Mouse (Mus musculus) kidney, embryonic 14.5 days (tissue): Measurements from ENCODE around the gene Cntnap1. TPM values are rescaled to one million over a fixed set of nuclear protein-coding genes. Genes with fewer than 3 reads are reported as not detected.

Experiments used
- ATAC-seq: fragments of 200-750 bp; cut with Nextera tagmentation; 2 replicates; pipeline ENCODE4 v1.8.0; 2017; ENCODE audit warnings: moderate number of reproducible peaks, mild to moderate bottlenecking, moderate TSS enrichment, moderate library complexity; ENCODE audit not compliant: low FRiP score, low TSS enrichment
- H3K27ac ChIP-seq: fragments of 300-500 bp; sonication (generic); 2 replicates; pipeline ENCODE4 v1.5.1; 2014; ENCODE audit warnings: low read depth, mild to moderate bottlenecking, low read length, moderate library complexity, mixed read lengths
- H3K27me3 ChIP-seq: fragments of 300-500 bp; sonication (generic); 2 replicates; pipeline ENCODE4 v1.6.1; 2014; ENCODE audit warnings: mild to moderate bottlenecking, low read length; ENCODE audit not compliant: control insufficient read depth, insufficient read depth
- H3K36me3 ChIP-seq: fragments of 300-500 bp; sonication (generic); 2 replicates; pipeline ENCODE4 v1.6.1; 2014; ENCODE audit warnings: low read length, mixed read lengths; ENCODE audit not compliant: control insufficient read depth, insufficient read depth
- H3K4me1 ChIP-seq: fragments of 300-500 bp; sonication (generic); 2 replicates; pipeline ENCODE4 v1.6.1; 2014; ENCODE audit warnings: low read length, mixed read lengths; ENCODE audit not compliant: control insufficient read depth, insufficient read depth
- H3K4me2 ChIP-seq: fragments of 300-500 bp; sonication (generic); replicated peaks from 2 replicates; pipeline ENCODE4 v1.6.1; 2014; ENCODE audit warnings: low read depth, mild to moderate bottlenecking, low read length
- H3K4me3 ChIP-seq: fragments of 300-500 bp; sonication (generic); 2 replicates; pipeline ENCODE4 v1.5.1; 2014; ENCODE audit warnings: mild to moderate bottlenecking, low read length
- H3K9ac ChIP-seq: fragments of 300-500 bp; sonication (generic); 2 replicates; pipeline ENCODE4 v1.6.1; 2014; ENCODE audit warnings: low read depth, mild to moderate bottlenecking, low read length, moderate library complexity
- H3K9me3 ChIP-seq: fragments of 300-500 bp; sonication (generic); 2 replicates; pipeline ENCODE4 v1.6.1; 2016; ENCODE audit warnings: low read length; ENCODE audit not compliant: control insufficient read depth
- WGBS: fragments of 180-500 bp; shearing (Covaris S2); extraction: QIAGEN DNeasy Blood & Tissue Kit; methylation state at CpG from one replicate; pipeline ENCODE4 v1.1.7; 2014; 5-methylcytosine and 5-hydroxymethylcytosine counted together
- polyA plus RNA-seq: library from polyadenylated mRNA; unstranded; fragments of >200 nt; fragmentation: Nextera tagmentation; extraction: Ambion mirVana; gene quantifications from 2 replicates; pipeline ENCODE4 v1.2.1, GENCODE M21; 2014

The Cntnap1 gene
- polyA plus RNA-seq, 1 experiment from 2014 or later, result 2.1 TPM

GRCm38 (mm10) chr11:101178061-101179058 is 8.0 kb downstream of the Cntnap1 start:
- Histone ChIP-seq H3K9ac (no peak overlapping the region), H3K27me3 (peaks cover 31% of the 10 kb centered on the region), H3K9me3 (no peaks in the 10 kb centered on the region), H3K4me2 (0 out of 2 replicates have a peak overlapping the region, but pooled peaks have one; percentile 8), H3K4me3 (no peak overlapping the region), H3K4me1 (peaks cover 29% of the 10 kb centered on the region), H3K27ac (no peak overlapping the region), H3K36me3 (no peaks in the 10 kb centered on the region)
- 55% methylated on average over 36 of the region's 36 CpGs for WGBS
- no peak for ATAC-seq

- Histone ChIP-seq H3K4me2 (no peak overlapping the region), H3K4me3 (no peak overlapping the region), H3K4me1 (peaks cover 22% of the 10 kb centered on the region), H3K9me3 (no peaks in the 10 kb centered on the region), H3K9ac (no peak overlapping the region), H3K36me3 (no peaks in the 10 kb centered on the region; the same call in 1 of the 2 replicates), H3K27ac (no peak overlapping the region), H3K27me3 (peaks cover 31% of the 10 kb centered on the region)
- ATAC-seq, result no peak
- WGBS, result 82% methylated on average over 15 of the region's 15 CpGs
Measured at GRCm38 (mm10) chr11:101179306-101179705, 9.0 kb downstream of the Cntnap1 start.

- Histone ChIP-seq H3K4me2 (no peak overlapping the region), H3K27ac (no peak overlapping the region), H3K4me1 (peaks cover 16% of the 10 kb centered on the region), H3K9me3 (no peaks in the 10 kb centered on the region), H3K27me3 (peaks cover 25% of the 10 kb centered on the region), H3K9ac (no peak overlapping the region), H3K36me3 (no peaks in the 10 kb centered on the region; the same call in 1 of the 2 replicates), H3K4me3 (no peak overlapping the region)
- ATAC-seq, result no peak
- 61% methylated on average over 17 of the region's 17 CpGs for WGBS
Measured at GRCm38 (mm10) chr11:101180261-101180660, 9.9 kb downstream of the Cntnap1 start.

GRCm38 (mm10) chr11:101180846-101181740 is 10.8 kb downstream of the Cntnap1 start:
- ATAC-seq, result no peak
- Histone ChIP-seq H3K9me3 (no peaks in the 10 kb centered on the region), H3K27me3 (peaks cover 21% of the 10 kb centered on the region), H3K4me3 (no peak overlapping the region), H3K4me1 (peaks cover 14% of the 10 kb centered on the region), H3K27ac (no peak overlapping the region), H3K9ac (no peak overlapping the region), H3K36me3 (no peaks in the 10 kb centered on the region; the same call in 1 of the 2 replicates), H3K4me2 (no peak overlapping the region)
- WGBS, result 45% methylated on average over 10 of the region's 10 CpGs

- Histone ChIP-seq H3K4me3 (no peak overlapping the region), H3K4me1 (peaks cover 5% of the 10 kb centered on the region; the same call in 1 of the 2 replicates), H3K27ac (no peak overlapping the region), H3K4me2 (no peak overlapping the region), H3K36me3 (peaks cover 6% of the 10 kb centered on the region; the same call in 1 of the 2 replicates), H3K9me3 (no peaks in the 10 kb centered on the region), H3K27me3 (peaks cover 18% of the 10 kb centered on the region), H3K9ac (no peak overlapping the region)
- 92% methylated on average over 11 of the region's 11 CpGs for WGBS
- no peak for ATAC-seq
Measured at GRCm38 (mm10) chr11:101181961-101182360, 11.6 kb downstream of the Cntnap1 start.

- WGBS, result 77% methylated on average over 14 of the region's 14 CpGs
- ATAC-seq, result no peak
Measured at GRCm38 (mm10) chr11:101182771-101183517, 12.6 kb downstream of the Cntnap1 start.

GRCm38 (mm10) chr11:101184984-101185383 is 14.7 kb downstream of the Cntnap1 start:
- no peak overlapping the region for H3K4me3 ChIP-seq
- H3K27me3 ChIP-seq, result no peaks in the 10 kb centered on the region; the same call in 1 of the 2 replicates
- no peaks in the 10 kb centered on the region for H3K9me3 ChIP-seq
- no peak for ATAC-seq
- no peak overlapping the region for H3K9ac ChIP-seq
- no peak overlapping the region for H3K4me2 ChIP-seq
- WGBS, result 88% methylated on average over 12 of the region's 12 CpGs
- H3K27ac ChIP-seq, result no peak overlapping the region
- H3K4me1 ChIP-seq, result peaks cover 19% of the 10 kb centered on the region; the same call in 1 of the 2 replicates
- H3K36me3 ChIP-seq, result peaks cover 6% of the 10 kb centered on the region; the same call in 1 of the 2 replicates

More at GRCm38 (mm10) chr11:101182771-101183517, 12.6 kb downstream of the Cntnap1 start:
- H3K27me3 ChIP-seq, result peaks cover 8% of the 10 kb centered on the region
- H3K9ac ChIP-seq, result no peak overlapping the region
- H3K4me2 ChIP-seq, result no peak overlapping the region
- H3K27ac ChIP-seq, result no peak overlapping the region
- no peaks in the 10 kb centered on the region for H3K9me3 ChIP-seq
- H3K4me1 ChIP-seq, result 0 out of 2 replicates have a peak, but pooled peaks cover under 1% of the 10 kb centered on the region
- no peak overlapping the region for H3K4me3 ChIP-seq
- H3K36me3 ChIP-seq, result peaks cover 6% of the 10 kb centered on the region; the same call in 1 of the 2 replicates

- no peaks in the 10 kb centered on the region for H3K9me3 ChIP-seq
- H3K4me3 ChIP-seq, result no peak overlapping the region
- H3K36me3 ChIP-seq, result peaks cover 6% of the 10 kb centered on the region; the same call in 1 of the 2 replicates
- H3K27ac ChIP-seq, result no peak overlapping the region
- no peak overlapping the region for H3K9ac ChIP-seq
- WGBS, result 91% methylated on average over 4 of the region's 4 CpGs
- no peak for ATAC-seq
- no peaks in the 10 kb centered on the region for H3K27me3 ChIP-seq
- H3K4me2 ChIP-seq, result no peak overlapping the region
- H3K4me1 ChIP-seq, result peaks cover 24% of the 10 kb centered on the region
Measured at GRCm38 (mm10) chr11:101185441-101185840, 15.1 kb downstream of the Cntnap1 start.
